Mouse (Mus musculus) Patski (cell line): ENCODE data around the gene Nfam1. TPM values are rescaled to one million over a fixed set of nuclear protein-coding genes. Genes with fewer than 3 reads are reported as not detected.
"Not testable (repeated sequence)": the region's sequence is repeated elsewhere in the genome, so short reads cannot be mapped to it uniquely, and the experiment has no call there.

Source experiments
- ATAC-seq: fragments of 100-300 bp; one replicate; pipeline ENCODE4 v1.8.0; 2021
- CTCF ChIA-PET: fragments of 350-600 bp; sonication (Branson Sonifier 250); formaldehyde crosslinking; loops from one replicate; lab custom pipeline; 2022; ENCODE audit warnings: inconsistent platforms; lab: Charles Lee
- POLR2A ChIA-PET: fragments of 350-600 bp; sonication (Branson Sonifier 250); formaldehyde crosslinking; loops from one replicate; lab custom pipeline; 2022; ENCODE audit warnings: antibody characterized with exemption, inconsistent platforms; lab: Charles Lee
- DNase-seq: peaks from one replicate; pipeline ENCODE4 v3.0.0-alpha.2; 2011; ENCODE audit warnings: low read depth, low spot score
- H3K27me3 ChIP-seq: fragments of 371-371 bp; one replicate; pipeline ENCODE4 v1.5.1; 2021
- CTCF ChIP-seq: fragments of 100-300 bp; IDR thresholded peaks from one replicate; pipeline ENCODE4 v1.5.1; 2021
- in situ Hi-C: fragments of 300-500 bp; cut with MboI; formaldehyde crosslinking; loops from 3 replicates; pipeline ENCODE4 v1.11.1; 2018; ENCODE audit warnings: low pct_unique_long_range_greater_than_20kb, mixed read lengths
- polyA plus RNA-seq: library from polyadenylated mRNA; unstranded; gene quantifications from one replicate; pipeline ENCODE4 v1.2.3, GENCODE M21; 2021

The Nfam1 gene
- not detected for polyA plus RNA-seq

DNA sequence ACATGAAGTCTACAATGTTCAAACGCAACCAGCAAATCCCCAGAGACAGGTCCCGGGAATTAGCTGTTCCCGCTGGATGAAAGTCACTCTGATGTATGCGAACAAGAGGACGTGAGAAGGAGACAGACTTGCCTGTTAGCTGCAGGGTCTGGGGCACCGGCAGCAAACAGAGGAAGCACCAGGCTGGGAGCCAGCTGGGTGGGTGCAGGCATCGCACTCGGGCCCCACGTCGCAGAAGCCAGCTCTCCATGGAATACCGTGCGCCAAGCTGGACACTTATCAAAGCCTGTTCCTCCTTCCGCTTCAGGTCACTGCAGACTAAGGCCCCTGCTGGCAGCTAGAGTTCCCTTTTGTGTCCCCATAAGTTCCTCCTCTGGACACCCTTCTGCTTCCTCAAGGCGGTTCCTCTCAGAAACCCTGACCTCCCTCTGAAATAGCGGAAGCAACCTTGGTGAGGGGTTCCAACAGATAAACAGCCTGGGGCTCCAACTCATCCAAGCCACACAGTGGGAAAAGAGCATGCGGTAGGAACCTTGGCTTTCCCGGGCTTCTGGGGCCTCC lies at the start of gene Nfam1:
TSS of gene Nfam1 (minus strand) at position 326 of the 561 bp plus-strand sequence.
- DNase-seq: no peak
- in situ Hi-C loops: no loop called here
- ATAC-seq: no peak
- ChIA-PET CTCF (interaction anchor here (0.7 kb wide), 1 partner anchor 74 kb away, joined by 3 read pairs; no protein-coding TSS in a partner anchor), POLR2A (no interaction called here)
- no peak for TF ChIP-seq CTCF
- peaks cover 13% of the 10 kb centered on the region for H3K27me3 ChIP-seq

DNA sequence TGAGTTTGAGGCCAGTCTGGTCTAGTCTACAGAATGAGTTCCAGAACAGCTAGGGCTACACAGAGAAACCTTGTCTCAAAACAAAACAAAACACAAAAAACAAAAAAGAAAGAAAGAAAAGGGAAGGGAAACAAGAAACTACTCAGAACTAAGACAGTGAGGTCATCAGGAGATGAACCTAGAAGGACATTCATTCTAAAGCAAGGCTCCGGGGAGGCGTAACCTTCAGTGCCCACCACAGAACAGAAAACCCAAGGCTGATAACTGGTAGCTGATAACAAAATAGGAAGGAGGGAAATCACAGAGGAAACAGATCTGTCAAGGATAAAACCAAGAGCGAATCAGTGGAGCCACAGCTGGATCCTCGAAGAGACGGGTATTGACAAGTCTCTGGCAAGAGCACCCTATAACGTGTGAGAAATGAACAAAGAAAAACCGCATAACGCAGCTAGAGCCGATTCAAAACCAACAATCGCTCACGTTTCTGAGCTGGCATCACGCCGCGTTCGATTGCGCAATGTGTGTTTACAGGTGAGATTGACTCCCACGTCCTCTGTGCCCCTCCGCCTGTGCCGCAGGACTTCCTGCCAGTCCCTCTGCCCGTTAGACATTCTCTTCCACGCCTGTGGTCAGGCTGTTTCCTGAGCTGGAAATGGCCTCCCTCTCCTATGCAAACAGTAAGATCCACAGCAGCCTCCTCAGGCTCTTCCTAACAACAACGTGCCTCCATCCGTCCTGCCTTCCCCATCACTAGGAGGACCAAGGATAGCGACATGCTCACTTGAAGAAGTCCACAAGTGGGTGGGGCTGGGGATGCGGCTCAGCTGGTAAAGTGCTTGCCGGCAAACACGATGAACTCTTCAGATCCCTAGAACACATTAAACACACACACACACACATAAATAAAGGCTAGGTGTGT lies 42.8 kb upstream of the Nfam1 start:
- H3K27me3 ChIP-seq: no peaks in the 10 kb centered on the region
- in situ Hi-C loops: no loop called here
- POLR2A ChIA-PET: no interaction called here
- CTCF ChIA-PET: no interaction called here
- no peak for ATAC-seq
- DNase-seq: no peak
- TF ChIP-seq CTCF: no peak

DNA sequence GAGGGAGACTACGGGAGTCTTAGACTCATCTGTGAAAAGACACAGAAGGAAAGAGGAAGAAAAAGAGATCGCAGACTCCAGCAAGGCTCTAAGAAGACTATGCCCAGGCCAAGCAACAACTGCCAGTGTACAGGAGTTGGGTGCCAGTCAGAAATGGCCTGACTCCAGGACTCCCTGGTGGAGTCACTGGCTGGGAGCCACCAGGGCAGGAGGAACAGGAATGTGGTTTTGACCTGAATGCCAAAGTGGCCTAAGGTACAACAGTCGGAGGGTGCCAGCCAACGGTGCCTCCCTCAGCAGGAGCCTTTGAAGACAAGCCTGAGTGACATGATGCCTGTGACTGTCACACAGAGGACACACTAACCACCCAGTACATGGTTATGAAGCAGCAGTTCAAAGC lies 41.1 kb upstream of the Nfam1 start:
- ATAC-seq (no peak), DNase-seq (no peak)
- CTCF ChIA-PET: no interaction called here
- in situ Hi-C loops: no loop called here
- TF ChIP-seq CTCF: no peak
- POLR2A ChIA-PET: no interaction called here
- H3K27me3 ChIP-seq: no peaks in the 10 kb centered on the region

DNA sequence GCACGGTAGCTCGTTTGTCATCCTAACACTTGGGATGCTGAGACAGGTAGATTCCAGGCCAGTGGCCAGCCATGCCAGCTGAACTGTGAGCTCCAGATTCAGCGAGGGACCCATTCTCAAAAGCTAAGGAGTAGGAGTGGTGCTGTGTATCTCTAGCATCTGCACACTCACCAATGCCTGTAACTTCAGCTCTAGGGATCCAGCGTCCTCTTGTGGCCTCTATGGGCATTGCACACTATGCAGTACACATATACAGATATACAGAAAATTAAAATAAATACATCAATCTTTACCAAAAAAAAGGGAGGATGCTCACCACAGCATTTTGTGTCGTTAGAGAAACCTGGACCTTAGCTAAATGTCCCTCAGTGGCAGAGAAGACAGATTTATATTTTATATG lies 38.6 kb upstream of the Nfam1 start:
- no peaks in the 10 kb centered on the region for H3K27me3 ChIP-seq
- no peak for DNase-seq
- no peak for TF ChIP-seq CTCF
- ChIA-PET CTCF (interaction anchor here (0.9 to 1.8 kb wide), 5 partner anchors 14 to 267 kb away, joined by 3 to 6 read pairs (median 3); no protein-coding TSS in a partner anchor), POLR2A (no interaction called here)
- in situ Hi-C loops: no loop called here
- ATAC-seq: no peak

DNA sequence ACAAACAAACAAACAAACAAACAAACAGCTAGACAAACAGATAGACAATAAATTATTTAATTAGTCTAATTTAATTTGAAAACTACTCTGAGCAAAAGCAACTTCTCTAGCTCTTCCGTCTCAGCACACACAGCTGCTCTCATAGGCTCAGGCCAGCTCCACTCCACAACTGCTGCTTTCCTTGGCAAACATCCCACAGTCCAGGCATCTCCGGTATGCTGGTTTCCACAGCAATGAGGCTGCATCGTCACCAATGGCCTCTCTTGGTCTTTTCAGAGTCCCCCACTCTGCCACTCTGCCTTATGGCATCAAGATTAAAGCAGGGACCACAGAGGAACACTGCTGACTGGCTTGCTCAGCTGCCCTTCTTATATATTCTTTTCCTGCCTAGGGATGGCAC lies 37.8 kb upstream of the Nfam1 start:
- ATAC-seq: peak; percentile 64
- DNase-seq: peak; percentile 19
- no peak for TF ChIP-seq CTCF
- POLR2A ChIA-PET: interaction anchor here (0.6 kb wide), 1 partner anchor 409 kb away, joined by 3 read pairs; no protein-coding TSS in a partner anchor
- in situ Hi-C loops: no loop called here
- CTCF ChIA-PET: interaction anchor here (0.9 to 1.8 kb wide), 4 partner anchors 14 to 162 kb away, joined by 3 to 4 read pairs (median 3); no protein-coding TSS in a partner anchor
- H3K27me3 ChIP-seq: no peaks in the 10 kb centered on the region

DNA sequence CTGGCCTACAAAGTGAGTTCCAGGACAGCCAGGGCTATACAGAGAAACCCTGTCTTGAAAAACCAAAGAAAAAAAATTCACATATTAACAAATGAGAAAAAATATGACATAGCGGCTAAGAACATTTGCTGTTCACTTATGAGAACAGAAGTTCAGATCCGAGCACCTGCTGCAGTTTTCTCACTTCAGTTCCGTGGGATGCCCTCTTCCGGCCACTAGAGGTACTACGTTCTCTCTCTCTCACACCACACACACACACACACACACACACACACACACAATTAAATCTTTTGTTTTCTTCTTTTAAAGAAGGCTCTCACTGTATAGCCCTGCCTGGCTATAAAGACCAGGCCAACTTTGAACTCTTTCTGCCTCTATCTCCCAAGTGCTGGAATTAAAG lies 35.2 kb upstream of the Nfam1 start:
- ChIA-PET POLR2A (no interaction called here), CTCF (no interaction called here)
- no peak for ATAC-seq
- H3K27me3 ChIP-seq: no peaks in the 10 kb centered on the region
- no peak for TF ChIP-seq CTCF
- no peak for DNase-seq
- in situ Hi-C loops: no loop called here

DNA sequence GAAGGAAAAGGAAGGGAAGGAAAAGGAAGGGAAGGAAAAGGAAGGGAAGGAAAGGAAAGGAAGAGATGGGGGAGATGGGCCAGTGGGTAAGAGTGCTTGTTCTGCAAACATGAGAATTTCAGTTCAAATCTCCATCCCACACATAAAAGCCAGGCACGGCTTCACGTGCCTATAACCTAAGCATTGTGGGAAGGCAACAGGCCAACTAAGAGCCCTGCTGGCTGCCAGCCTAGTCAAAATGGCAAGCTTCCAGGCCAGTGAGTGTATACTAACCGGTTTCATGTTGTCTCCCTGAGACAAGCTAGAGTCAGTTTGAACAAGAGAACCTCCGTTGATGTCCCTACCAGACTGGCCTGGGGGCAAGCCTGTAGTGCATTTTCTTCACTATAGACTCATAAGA lies 32.4 kb upstream of the Nfam1 start:
- no peaks in the 10 kb centered on the region for H3K27me3 ChIP-seq
- POLR2A ChIA-PET: no interaction called here
- in situ Hi-C loops: no loop called here
- ATAC-seq: no peak
- no peak for TF ChIP-seq CTCF
- DNase-seq: peak; percentile 64
- CTCF ChIA-PET: no interaction called here

DNA sequence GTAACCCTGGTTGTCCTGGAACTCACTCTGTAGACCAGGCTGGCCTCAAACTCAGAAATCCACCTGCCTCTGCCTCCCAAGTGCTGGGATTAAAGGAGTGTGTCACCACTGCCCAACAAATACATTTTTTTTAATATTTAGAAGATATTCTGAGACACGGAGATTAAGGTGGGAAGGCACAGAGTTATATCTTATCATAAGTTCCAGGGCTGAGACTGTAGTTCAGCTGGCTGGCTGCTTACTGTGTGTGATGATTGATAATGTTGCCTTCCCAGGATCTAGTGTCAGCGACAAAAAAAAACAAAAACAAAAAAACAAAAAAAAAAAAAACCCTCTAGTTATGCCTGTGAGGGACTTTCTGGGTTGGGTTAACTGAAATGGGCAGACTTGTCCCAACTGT lies 29.5 kb upstream of the Nfam1 start:
- DNase-seq, ATAC-seq, POLR2A ChIA-PET, CTCF ChIA-PET, in situ Hi-C loops, H3K27me3 ChIP-seq: not testable (repeated sequence)

DNA sequence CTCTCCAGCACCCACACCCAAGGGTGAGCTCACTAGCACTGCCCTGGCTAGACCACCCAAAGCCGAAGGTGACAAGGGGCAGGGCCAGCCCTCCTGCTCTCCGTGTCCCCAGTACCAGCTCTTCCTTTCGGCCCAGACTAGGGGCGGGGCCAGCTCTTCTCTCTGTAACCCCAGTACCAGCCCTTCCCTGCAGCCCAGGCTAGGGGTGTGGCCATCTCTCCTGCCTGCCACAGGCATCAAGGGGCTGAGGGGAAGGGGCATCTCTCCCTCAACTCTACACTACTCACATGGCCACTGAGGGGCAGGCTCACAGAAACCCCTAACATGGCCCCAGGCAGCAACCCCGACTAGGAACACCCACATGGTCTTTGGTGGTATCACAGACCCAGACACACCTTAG lies 28.6 kb upstream of the Nfam1 start:
- in situ Hi-C loops: no loop called here
- POLR2A ChIA-PET: no interaction called here
- ATAC-seq: no peak
- no peak for DNase-seq
- TF ChIP-seq CTCF: no peak
- no peaks in the 10 kb centered on the region for H3K27me3 ChIP-seq
- CTCF ChIA-PET: no interaction called here

DNA sequence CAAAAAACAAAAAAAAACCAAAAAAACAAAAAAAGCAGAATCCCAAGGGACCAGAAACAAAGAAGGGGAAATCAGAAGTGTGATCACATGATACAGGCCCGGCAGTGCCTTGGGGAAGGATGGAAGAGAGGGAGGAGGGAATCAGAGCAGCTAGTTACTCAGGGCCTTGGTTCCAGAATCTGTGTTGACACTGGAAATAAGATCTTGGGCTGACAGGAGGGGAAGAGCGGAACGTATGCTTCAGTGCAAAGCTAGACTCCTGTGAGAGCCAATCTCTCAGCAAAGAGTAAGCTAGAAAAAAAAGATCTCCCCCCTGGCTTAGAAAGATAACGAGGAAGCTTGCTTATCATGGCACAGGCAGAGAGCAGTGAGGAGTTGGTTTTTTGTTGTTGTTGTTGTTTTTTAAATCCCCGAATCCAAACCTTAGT lies 26.1 kb upstream of the Nfam1 start:
- in situ Hi-C loops: no loop called here
- ChIA-PET POLR2A (no interaction called here), CTCF (interaction anchor here (0.9 kb wide), 1 partner anchor 26 kb away, joined by 3 read pairs; no protein-coding TSS in a partner anchor)
- H3K27me3 ChIP-seq: no peaks in the 10 kb centered on the region
- no peak for TF ChIP-seq CTCF
- no peak for DNase-seq
- ATAC-seq: no peak

DNA sequence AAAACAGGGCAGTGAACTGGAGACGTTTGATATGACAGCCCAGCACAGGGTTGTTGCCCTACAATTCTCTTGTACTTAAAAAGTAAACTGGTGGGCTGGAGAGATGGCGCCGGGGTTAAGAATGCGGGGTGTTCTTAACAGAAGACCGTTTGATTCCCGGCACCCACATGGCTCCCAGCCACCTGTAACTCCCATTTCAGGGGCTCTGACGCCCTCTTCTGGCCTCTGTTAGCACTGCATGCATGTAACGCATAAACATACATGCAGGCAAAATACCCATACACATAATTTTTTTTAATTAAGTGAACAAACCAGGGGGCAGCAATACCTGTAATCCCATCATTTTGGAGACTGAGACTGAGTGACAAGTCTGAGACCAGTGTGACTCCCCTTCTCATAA lies 24.4 kb upstream of the Nfam1 start:
- ChIA-PET CTCF (no interaction called here), POLR2A (interaction anchor here (0.6 kb wide), 1 partner anchor 128 kb away, joined by 3 read pairs; no protein-coding TSS in a partner anchor)
- peaks cover 2% of the 10 kb centered on the region for H3K27me3 ChIP-seq
- TF ChIP-seq CTCF: no peak
- no peak for ATAC-seq
- in situ Hi-C loops: no loop called here
- DNase-seq: no peak
